Mouse (Mus musculus) bone marrow, adult 2 months (tissue): ENCODE measurements around the gene Ptpa.

Experiments used
- CTCF ChIP-seq: fragments of 200-500 bp; IDR thresholded peaks from 2 replicates; pipeline ENCODE4 v1.5.1; 2011; ENCODE audit warnings: low read length, control low read depth; ENCODE audit not compliant: control insufficient read depth, insufficient read depth
- POLR2A ChIP-seq: fragments of 200-500 bp; IDR thresholded peaks from 2 replicates; pipeline ENCODE4 v1.6.1; 2011; ENCODE audit warnings: low read depth, mild to moderate bottlenecking, control low read depth, low read length, borderline replicate concordance; ENCODE audit not compliant: control insufficient read depth

DNA sequence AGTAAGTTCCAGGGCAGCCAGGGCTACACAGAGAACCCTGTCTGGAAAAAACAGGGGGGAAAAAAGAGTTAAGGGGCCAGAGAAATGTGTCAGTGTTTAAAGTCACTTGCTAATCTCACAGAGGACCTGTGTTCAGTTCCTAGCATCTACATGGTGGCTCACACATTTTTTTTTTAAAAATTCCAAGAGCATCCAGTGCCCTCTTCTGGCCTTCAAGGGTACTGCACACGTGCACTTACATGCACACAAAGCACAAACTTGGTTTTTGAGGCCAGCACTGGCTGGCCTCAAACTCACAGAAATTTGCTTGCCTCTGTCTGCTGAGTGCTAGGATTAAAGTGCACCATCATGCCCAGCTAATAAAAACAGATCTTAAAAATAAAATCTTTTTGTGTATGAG is 34.7 kb downstream of the Ptpa start:
- TF ChIP-seq POLR2A (no peak), CTCF (peak; percentile 21; the same call in 1 of the 2 replicates)
